18 mouse cellular contexts compared by ENCODE assay signal in the genomic region with DNA sequence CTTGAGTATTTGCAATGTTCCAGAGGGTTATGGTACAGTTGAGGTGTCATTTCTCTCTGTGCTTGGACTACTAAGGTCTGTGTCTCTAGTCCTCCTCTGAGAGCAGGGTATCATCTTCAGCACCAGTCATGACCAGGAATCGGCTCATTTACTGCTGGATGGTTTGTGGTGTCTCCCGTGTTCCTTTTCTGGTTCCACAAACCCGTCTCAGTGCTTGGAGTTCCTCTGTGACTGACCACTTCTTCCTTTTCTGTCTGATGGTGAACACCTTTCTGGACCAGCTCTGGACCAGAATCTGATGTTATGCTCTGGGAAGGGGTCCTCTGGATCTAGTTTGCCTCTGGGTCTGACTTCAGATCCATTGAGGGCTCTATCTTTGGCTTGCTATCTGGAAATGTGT. TPM values are rescaled to one million over a fixed set of nuclear protein-coding genes. Genes with fewer than 3 reads are reported as not detected.
DNase-seq lines count a peak whose midpoint lies in the region; ATAC-seq and TF ChIP-seq lines count a peak whose summit lies in the region.
"Had no signal": no experiment of that assay in that cellular context is flagged by ENCODE, and none has a peak within 500 bp of the region (broad histone marks: within the 10 kb centered on the region; RNA-seq: fewer than 3 reads in every experiment).

A gene (plus strand): TSS at position 210 of the 400 bp plus-strand sequence.

- H3K4me3 ChIP-seq in liver, adult 2 months (ENCODE audit: insufficient read depth, low read depth, low read length), result peak within 1 kb of the TSS; percentile 33; the same call in 1 of the 2 replicates
- H3K4me3 ChIP-seq in bone marrow, adult 2 months (replicated peaks; ENCODE audit: control insufficient read depth, low read depth, low read length), result peak within 1 kb of the TSS; percentile 71
- H3K4me3 ChIP-seq in liver, embryonic 11.5 days (ENCODE audit: low read depth, low read length), result no peak within 1 kb of the TSS
- H3K4me3 ChIP-seq in hindbrain, embryonic 14.5 days (replicated peaks; ENCODE audit: low read length), result no peak within 1 kb of the TSS
- H3K4me3 ChIP-seq in cerebellum, adult 2 months (replicated peaks; ENCODE audit: insufficient read depth, low read depth, low read length), result no peak within 1 kb of the TSS
- H3K4me3 ChIP-seq: forebrain, embryonic 10.5 days; lung, embryonic 15.5 days; midbrain, embryonic 13.5 days had no signal

- H3K4me2 ChIP-seq in liver, embryonic 11.5 days, result peak within 1 kb of the TSS; percentile 38
- no peak within 1 kb of the TSS for H3K4me2 ChIP-seq in hindbrain, embryonic 14.5 days (replicated peaks)
- H3K4me2 ChIP-seq: lung, embryonic 15.5 days; midbrain, embryonic 13.5 days had no signal

- H3K36me3 ChIP-seq in liver, adult 2 months (ENCODE audit: control insufficient read depth, insufficient read depth, low read length), result no peaks in the 10 kb centered on the region
- H3K36me3 ChIP-seq in liver, embryonic 11.5 days (ENCODE audit: control insufficient read depth, insufficient read depth, low read length), result no peaks in the 10 kb centered on the region
- H3K36me3 ChIP-seq in hindbrain, embryonic 14.5 days (replicated peaks; ENCODE audit: control insufficient read depth, insufficient read depth), result no peaks in the 10 kb centered on the region
- H3K36me3 ChIP-seq: forebrain, embryonic 10.5 days; lung, embryonic 15.5 days; midbrain, embryonic 13.5 days had no signal

- H3K27ac ChIP-seq in liver, adult 2 months (replicated peaks; ENCODE audit: insufficient read depth, low read depth, low read length), result peak within 1 kb of the TSS; percentile 52; the same call in 1 of the 2 replicates
- H3K27ac ChIP-seq in bone marrow, adult 2 months (ENCODE audit: control insufficient read depth, insufficient read depth, low read depth, low read length, poor library complexity), result peak within 1 kb of the TSS; percentile 38; the same call in 1 of the 2 replicates
- H3K27ac ChIP-seq in liver, embryonic 11.5 days (ENCODE audit: low read depth, low read length), result no peak within 1 kb of the TSS
- no peak within 1 kb of the TSS for H3K27ac ChIP-seq in hindbrain, embryonic 14.5 days
- H3K27ac ChIP-seq in cerebellum, adult 2 months (ENCODE audit: insufficient read depth, low read length), result no peak within 1 kb of the TSS
- H3K27ac ChIP-seq: forebrain, embryonic 10.5 days; kidney, postnatal 0 days; lung, embryonic 15.5 days; midbrain, embryonic 13.5 days had no signal

- DNase-seq in liver, adult 2 months (ENCODE audit: extremely low read depth, low read depth, low spot score), result no peak
- DNase-seq in liver, result no peak
- no peak for DNase-seq in liver, embryonic 11.5 days (ENCODE audit: low spot score)
- DNase-seq in urinary bladder, postnatal 36 days (ENCODE audit: low spot score in 2 of 2), result no peak
- no peak for DNase-seq in hindbrain, embryonic 14.5 days (ENCODE audit: low spot score)
- no peak for DNase-seq in cerebellum, adult 2 months
- DNase-seq: cerebellum, adult 9-11 months; heart, postnatal 4 days; layer of hippocampus, adult 9-11 months; left cerebral cortex, postnatal 4 days; spleen, adult 18-20 months had no signal

- TF ChIP-seq POLR2A in liver, adult 2 months (IDR thresholded peaks at IDR 0.05; ENCODE audit: extremely low read depth, insufficient read depth, low read length), result no peak
- TF ChIP-seq POLR2A in bone marrow, adult 2 months (IDR thresholded peaks at IDR 0.05; ENCODE audit: borderline replicate concordance, control insufficient read depth, low read depth, low read length), result no peak
- TF ChIP-seq POLR2A in cerebellum, adult 2 months (IDR thresholded peaks at IDR 0.05; ENCODE audit: borderline replicate concordance, insufficient read depth, low read length), result no peak

- ATAC-seq in liver, embryonic 11.5 days (replicated peaks; ENCODE audit: low FRiP score), result no peak
- no peak for ATAC-seq in megakaryocyte-erythroid progenitor cell, adult 5-6 weeks (replicated peaks; ENCODE audit: low FRiP score, low TSS enrichment, poor library complexity, severe bottlenecking)
- ATAC-seq in hindbrain, embryonic 14.5 days (ENCODE audit: low FRiP score), result no peak
- ATAC-seq: midbrain, embryonic 13.5 days had no signal

- no peak for TF ChIP-seq CTCF in liver, adult 2 months (IDR thresholded peaks at IDR 0.05; ENCODE audit: low read depth, low read length)
- TF ChIP-seq CTCF in bone marrow, adult 2 months (IDR thresholded peaks at IDR 0.05; ENCODE audit: control insufficient read depth, insufficient read depth, low read length), result no peak
- no peak for TF ChIP-seq CTCF in cerebellum, adult 2 months (IDR thresholded peaks at IDR 0.05; ENCODE audit: borderline replicate concordance, insufficient read depth, low read depth, low read length)

- no peaks in the 10 kb centered on the region for H3K79me2 ChIP-seq in liver, adult 2 months (ENCODE audit: control insufficient read depth, insufficient read depth, low read length)

- no peak within 1 kb of the TSS for H3K9ac ChIP-seq in liver, adult 2 months (ENCODE audit: low read depth, low read length)
- no peak within 1 kb of the TSS for H3K9ac ChIP-seq in liver, embryonic 11.5 days (ENCODE audit: low read depth, low read length)
- H3K9ac ChIP-seq in hindbrain, embryonic 14.5 days, result no peak within 1 kb of the TSS
- H3K9ac ChIP-seq: lung, embryonic 15.5 days; midbrain, embryonic 13.5 days had no signal

- H3K27me3 ChIP-seq in liver, adult 2 months (ENCODE audit: control insufficient read depth, insufficient read depth, low read length), result no peaks in the 10 kb centered on the region
- no peaks in the 10 kb centered on the region for H3K27me3 ChIP-seq in liver, embryonic 11.5 days (replicated peaks; ENCODE audit: control insufficient read depth, insufficient read depth, low read length)
- no peaks in the 10 kb centered on the region for H3K27me3 ChIP-seq in hindbrain, embryonic 14.5 days (ENCODE audit: control insufficient read depth, insufficient read depth, low read length)
- H3K27me3 ChIP-seq in cerebellum, adult 2 months (ENCODE audit: control insufficient read depth, insufficient read depth, low read length), result no peaks in the 10 kb centered on the region
- H3K27me3 ChIP-seq: lung, embryonic 15.5 days; midbrain, embryonic 13.5 days had no signal

- H3K9me3 ChIP-seq in liver, embryonic 11.5 days (ENCODE audit: control insufficient read depth, low read length), result no peaks in the 10 kb centered on the region
- H3K9me3 ChIP-seq in hindbrain, embryonic 14.5 days (ENCODE audit: control insufficient read depth, low read length), result no peaks in the 10 kb centered on the region
- H3K9me3 ChIP-seq: forebrain, embryonic 10.5 days; lung, embryonic 15.5 days; midbrain, embryonic 13.5 days had no signal

- WGBS in liver, adult 2 months, result 83% methylated on average over 3 of the region's 3 CpGs
- 13% methylated on average over 3 of the region's 3 CpGs for WGBS in bone marrow, adult 2 months
- 56% methylated on average over 3 of the region's 3 CpGs for WGBS in liver, embryonic 11.5 days
- 95% methylated on average over 3 of the region's 3 CpGs for WGBS in hindbrain, embryonic 14.5 days
- 85% methylated on average over 3 of the region's 3 CpGs for WGBS in cerebellum, adult 2 months

- H3K4me1 ChIP-seq in liver, adult 2 months (ENCODE audit: control insufficient read depth, insufficient read depth, low read length), result peaks cover 3% of the 10 kb centered on the region; the same call in 1 of the 2 replicates
- H3K4me1 ChIP-seq in bone marrow, adult 2 months (ENCODE audit: control insufficient read depth, insufficient read depth, low read length), result peaks cover 3% of the 10 kb centered on the region; the same call in 1 of the 2 replicates
- no peaks in the 10 kb centered on the region for H3K4me1 ChIP-seq in liver, embryonic 11.5 days (replicated peaks; ENCODE audit: control insufficient read depth, insufficient read depth, low read length)
- no peaks in the 10 kb centered on the region for H3K4me1 ChIP-seq in hindbrain, embryonic 14.5 days (replicated peaks; ENCODE audit: control insufficient read depth, insufficient read depth, low read length)
- H3K4me1 ChIP-seq in cerebellum, adult 2 months (ENCODE audit: control insufficient read depth, insufficient read depth, low read length), result no peaks in the 10 kb centered on the region
- H3K4me1 ChIP-seq: forebrain, embryonic 10.5 days; lung, embryonic 15.5 days; midbrain, embryonic 13.5 days had no signal

RNA-seq across cellular contexts. Expression of the gene that starts here (rescaled TPM):
- total RNA-seq in liver, adult 2 months (2014; rRNA removed), result 6.2 and 8.9 TPM in 2 replicates
- polyA plus RNA-seq in liver, adult 2 months (2012; rRNA removed), result 0.55 and 1.2 TPM in 2 replicates
- polyA plus RNA-seq in bone marrow, adult 2 months (2011; ENCODE audit: insufficient read depth, insufficient read length, low replicate concordance, missing spikeins), result 29.3 and 41.8 TPM in 2 replicates
- 4.3 and 4.6 TPM in 2 replicates for polyA plus RNA-seq in liver, embryonic 11.5 days (2014; fragmentation: Nextera tagmentation; extraction: Ambion mirVana)
- total RNA-seq in megakaryocyte-erythroid progenitor cell, adult 5-6 weeks (2014; fragmentation: Nextera tagmentation), result 17.2 and 17.3 TPM in 2 replicates
- 20.1 and 61.3 TPM in 2 replicates for total RNA-seq in megakaryocyte-erythroid progenitor cell, adult 5-6 weeks (2017)
- 1.1 and 1.7 TPM in 2 replicates for polyA plus RNA-seq in hindbrain, embryonic 14.5 days (2014; fragmentation: Nextera tagmentation; extraction: Ambion mirVana)
- 0.90 and 1.0 TPM in 2 replicates for polyA plus RNA-seq in cerebellum, adult 2 months (2012; rRNA removed)
- polyA plus RNA-seq: C2C12 had no signal

Comparison
In these comparisons a context has a peak if more than half of its experiments do, and no peak if none do; other contexts are left out.
1. H3K27ac ChIP-seq: peak in liver, adult 2 months (single experiment) and bone marrow, adult 2 months (single experiment); none in liver, embryonic 11.5 days (single experiment), hindbrain, embryonic 14.5 days (single experiment) and cerebellum, adult 2 months (single experiment).
2. H3K4me3 ChIP-seq: peak in liver, adult 2 months (single experiment) and bone marrow, adult 2 months (single experiment); none in liver, embryonic 11.5 days (single experiment), hindbrain, embryonic 14.5 days (single experiment) and cerebellum, adult 2 months (single experiment).